Mouse (Mus musculus): ENCODE data around the gene Ltbp1.

- TF ChIP-seq E2F4 (IDR thresholded peaks at IDR 0.05; ENCODE audit: insufficient replicate concordance, low read depth, low read length) (no peak), CTCF (conservative IDR thresholded peaks at IDR 0.05 in 1 of 2, IDR thresholded peaks at IDR 0.05 in 1 of 2; ENCODE audit: low read depth in 2 of 2, low read length in 2 of 2) (no peak), RAD21 (IDR thresholded peaks at IDR 0.05; ENCODE audit: low read depth, low read length) (no peak)
Measured at GRCm38 (mm10) chr17:74967298-74967848, 38.0 kb upstream of the Ltbp1 start.

Measured in CH12.LX (cell line).